Mouse (Mus musculus): Measurements from ENCODE around the gene Tmem72. TPM values are rescaled to one million over a fixed set of nuclear protein-coding genes. Genes with fewer than 3 reads are reported as not detected.

Gene Tmem72
- polyA plus RNA-seq, 1 experiment from 2014 or later, result 0.05 TPM

- no peak for DNase-seq (ENCODE audit: low spot score)
- H3K4me3 ChIP-seq (ENCODE audit: low read depth, low read length), result no peak overlapping the region
- H3K27me3 ChIP-seq (ENCODE audit: control insufficient read depth, insufficient read depth, low read length), result no peaks in the 10 kb centered on the region
- no peak overlapping the region for H3K4me2 ChIP-seq (replicated peaks; ENCODE audit: low read depth)
- no peak overlapping the region for H3K27ac ChIP-seq (replicated peaks)
- WGBS, result 82% methylated on average over 2 of the region's 2 CpGs
- H3K9me3 ChIP-seq (ENCODE audit: control insufficient read depth, low read length), result no peaks in the 10 kb centered on the region
- TF ChIP-seq EP300 (optimal IDR thresholded peaks at IDR 0.05) (no peak), CTCF (IDR thresholded peaks at IDR 0.05; ENCODE audit: low read depth) (no peak)
- no peak for ATAC-seq (ENCODE audit: low FRiP score, low TSS enrichment)
- no peaks in the 10 kb centered on the region for H3K4me1 ChIP-seq (replicated peaks; ENCODE audit: control insufficient read depth, insufficient read depth)
- H3K36me3 ChIP-seq (ENCODE audit: control insufficient read depth, insufficient read depth, low read length), result no peaks in the 10 kb centered on the region
- no peak overlapping the region for H3K9ac ChIP-seq (ENCODE audit: low read length)
Measured at GRCm38 (mm10) chr6:116715166-116715565, 1.5 kb downstream of the Tmem72 start.

- Histone ChIP-seq H3K27ac (replicated peaks) (no peak overlapping the region), H3K9me3 (ENCODE audit: control insufficient read depth, low read length) (no peaks in the 10 kb centered on the region), H3K36me3 (ENCODE audit: control insufficient read depth, insufficient read depth, low read length) (no peaks in the 10 kb centered on the region), H3K4me3 (ENCODE audit: low read depth, low read length) (no peak overlapping the region), H3K27me3 (ENCODE audit: control insufficient read depth, insufficient read depth, low read length) (no peaks in the 10 kb centered on the region), H3K4me1 (replicated peaks; ENCODE audit: control insufficient read depth, insufficient read depth) (no peaks in the 10 kb centered on the region), H3K9ac (ENCODE audit: low read length) (no peak overlapping the region), H3K4me2 (replicated peaks; ENCODE audit: low read depth) (no peak overlapping the region)
- no peak for DNase-seq (ENCODE audit: low spot score)
- no peak for TF ChIP-seq EP300 (optimal IDR thresholded peaks at IDR 0.05)
- no peak for TF ChIP-seq CTCF (IDR thresholded peaks at IDR 0.05; ENCODE audit: low read depth)
- no peak for ATAC-seq (ENCODE audit: low FRiP score, low TSS enrichment)
- WGBS, result 67% methylated on average over 5 of the region's 5 CpGs
Measured at GRCm38 (mm10) chr6:116714576-116714975, 2.1 kb downstream of the Tmem72 start.

GRCm38 (mm10) chr6:116713966-116714365 is 2.7 kb downstream of the Tmem72 start:
- Histone ChIP-seq H3K4me1 (replicated peaks; ENCODE audit: control insufficient read depth, insufficient read depth) (no peaks in the 10 kb centered on the region), H3K27me3 (ENCODE audit: control insufficient read depth, insufficient read depth, low read length) (no peaks in the 10 kb centered on the region), H3K9me3 (ENCODE audit: control insufficient read depth, low read length) (no peaks in the 10 kb centered on the region), H3K9ac (ENCODE audit: low read length) (no peak overlapping the region), H3K4me3 (ENCODE audit: low read depth, low read length) (no peak overlapping the region), H3K4me2 (replicated peaks; ENCODE audit: low read depth) (no peak overlapping the region), H3K27ac (replicated peaks) (no peak overlapping the region), H3K36me3 (ENCODE audit: control insufficient read depth, insufficient read depth, low read length) (no peaks in the 10 kb centered on the region)
- 89% methylated on average over 3 of the region's 3 CpGs for whole genome bisulfite sequencing
- DNase-seq (ENCODE audit: low spot score) (no peak), ATAC-seq (ENCODE audit: low FRiP score, low TSS enrichment) (no peak)
- no peak for TF ChIP-seq EP300 (optimal IDR thresholded peaks at IDR 0.05)
- no peak for TF ChIP-seq CTCF (IDR thresholded peaks at IDR 0.05; ENCODE audit: low read depth)

- Histone ChIP-seq H3K27ac (replicated peaks) (no peak overlapping the region), H3K9ac (ENCODE audit: low read length) (no peak overlapping the region), H3K4me1 (replicated peaks; ENCODE audit: control insufficient read depth, insufficient read depth) (no peaks in the 10 kb centered on the region), H3K4me3 (ENCODE audit: low read depth, low read length) (no peak overlapping the region), H3K9me3 (ENCODE audit: control insufficient read depth, low read length) (no peaks in the 10 kb centered on the region), H3K36me3 (ENCODE audit: control insufficient read depth, insufficient read depth, low read length) (no peaks in the 10 kb centered on the region), H3K4me2 (replicated peaks; ENCODE audit: low read depth) (no peak overlapping the region), H3K27me3 (ENCODE audit: control insufficient read depth, insufficient read depth, low read length) (no peaks in the 10 kb centered on the region)
- WGBS, result 90% methylated on average over 3 of the region's 3 CpGs
- TF ChIP-seq EP300 (optimal IDR thresholded peaks at IDR 0.05) (no peak), CTCF (IDR thresholded peaks at IDR 0.05; ENCODE audit: low read depth) (no peak)
- no peak for ATAC-seq (ENCODE audit: low FRiP score, low TSS enrichment)
- no peak for DNase-seq (ENCODE audit: low spot score)
Measured at GRCm38 (mm10) chr6:116712503-116712902, 4.2 kb downstream of the Tmem72 start.

- no peaks in the 10 kb centered on the region for H3K27me3 ChIP-seq (ENCODE audit: control insufficient read depth, insufficient read depth, low read length)
- no peaks in the 10 kb centered on the region for H3K36me3 ChIP-seq (ENCODE audit: control insufficient read depth, insufficient read depth, low read length)
- 24% methylated on average over 5 of the region's 5 CpGs for WGBS
- TF ChIP-seq EP300 (optimal IDR thresholded peaks at IDR 0.05) (no peak), CTCF (IDR thresholded peaks at IDR 0.05; ENCODE audit: low read depth) (peak; percentile 19)
- H3K27ac ChIP-seq (replicated peaks), result no peak overlapping the region
- no peak for ATAC-seq (ENCODE audit: low FRiP score, low TSS enrichment)
- H3K4me3 ChIP-seq (ENCODE audit: low read depth, low read length), result no peak overlapping the region
- H3K9me3 ChIP-seq (ENCODE audit: control insufficient read depth, low read length), result no peaks in the 10 kb centered on the region
- no peak overlapping the region for H3K9ac ChIP-seq (ENCODE audit: low read length)
- H3K4me2 ChIP-seq (replicated peaks; ENCODE audit: low read depth), result no peak overlapping the region
- no peak for DNase-seq (ENCODE audit: low spot score)
- H3K4me1 ChIP-seq (replicated peaks; ENCODE audit: control insufficient read depth, insufficient read depth), result no peaks in the 10 kb centered on the region
Measured at GRCm38 (mm10) chr6:116712062-116712461, 4.7 kb downstream of the Tmem72 start.

- H3K9me3 ChIP-seq (ENCODE audit: control insufficient read depth, low read length), result no peaks in the 10 kb centered on the region
- 74% methylated on average over 6 of the region's 6 CpGs for WGBS
- no peaks in the 10 kb centered on the region for H3K27me3 ChIP-seq (ENCODE audit: control insufficient read depth, insufficient read depth, low read length)
- TF ChIP-seq CTCF (IDR thresholded peaks at IDR 0.05; ENCODE audit: low read depth), result no peak
- no peak for TF ChIP-seq EP300 (optimal IDR thresholded peaks at IDR 0.05)
- H3K36me3 ChIP-seq (ENCODE audit: control insufficient read depth, insufficient read depth, low read length), result no peaks in the 10 kb centered on the region
- H3K4me1 ChIP-seq (replicated peaks; ENCODE audit: control insufficient read depth, insufficient read depth), result no peaks in the 10 kb centered on the region
- H3K4me2 ChIP-seq (replicated peaks; ENCODE audit: low read depth), result no peak overlapping the region
- no peak overlapping the region for H3K4me3 ChIP-seq (ENCODE audit: low read depth, low read length)
- no peak for DNase-seq (ENCODE audit: low spot score)
- no peak overlapping the region for H3K27ac ChIP-seq (replicated peaks)
- ATAC-seq (ENCODE audit: low FRiP score, low TSS enrichment), result no peak
- H3K9ac ChIP-seq (ENCODE audit: low read length), result no peak overlapping the region
Measured at GRCm38 (mm10) chr6:116704320-116704719, 12.4 kb downstream of the Tmem72 start.
